Mouse (Mus musculus) neutrophil, adult 5-6 weeks (primary cell): ENCODE measurements around the gene Bdh1. TPM values are rescaled to one million over a fixed set of nuclear protein-coding genes. Genes with fewer than 3 reads are reported as not detected.
"Not testable (repeated sequence)": the region's sequence is repeated elsewhere in the genome, so short reads cannot be mapped to it uniquely, and the experiment has no call there.

ENCODE experiments used
- ATAC-seq: fragments of 151-379, 151-347 bp; 2 replicates; pipeline ENCODE4 v1.8.0; 2017; ENCODE audit warnings: mild to moderate bottlenecking, moderate TSS enrichment; ENCODE audit not compliant: insufficient number of reproducible peaks, poor library complexity, low FRiP score, severe bottlenecking; ENCODE audit errors: extremely low read depth
- total RNA-seq: library from RNA; stranded (forward); fragments of 200-1000 nt; gene quantifications from 2 replicates; pipeline ENCODE4 v1.2.3, GENCODE M21; 2017

The Bdh1 gene
- 2.8 and 7.4 TPM in 2 replicates for total RNA-seq

- no peak for ATAC-seq
Measured at GRCm38 (mm10) chr16:31422000-31422399, at the start of gene Bdh1. Gene Bdh1 (plus strand): TSS chr16:31422280.

- ATAC-seq, result not testable (repeated sequence)
Measured at GRCm38 (mm10) chr16:31372316-31372715, 49.8 kb upstream of the Bdh1 start.

GRCm38 (mm10) chr16:31375877-31376582 lies 46.0 kb upstream of the Bdh1 start:
- not testable (repeated sequence) for ATAC-seq

- ATAC-seq, result not testable (repeated sequence)
Measured at GRCm38 (mm10) chr16:31388269-31388668, 33.8 kb upstream of the Bdh1 start.

- ATAC-seq, result no peak
Measured at GRCm38 (mm10) chr16:31399231-31399630, 22.8 kb upstream of the Bdh1 start.

GRCm38 (mm10) chr16:31400908-31401692 lies 21.0 kb upstream of the Bdh1 start:
- ATAC-seq, result no peak

GRCm38 (mm10) chr16:31402096-31402495 lies 20.0 kb upstream of the Bdh1 start:
- ATAC-seq, result no peak

GRCm38 (mm10) chr16:31403971-31404370 lies 18.1 kb upstream of the Bdh1 start:
- no peak for ATAC-seq

GRCm38 (mm10) chr16:31405040-31405439 lies 17.0 kb upstream of the Bdh1 start:
- ATAC-seq, result no peak

GRCm38 (mm10) chr16:31407872-31408271 lies 14.2 kb upstream of the Bdh1 start:
- ATAC-seq, result no peak

- no peak for ATAC-seq
Measured at GRCm38 (mm10) chr16:31410969-31411368, 11.1 kb upstream of the Bdh1 start.

GRCm38 (mm10) chr16:31412321-31412720 lies 9.8 kb upstream of the Bdh1 start:
- ATAC-seq, result no peak

GRCm38 (mm10) chr16:31413777-31414176 lies 8.3 kb upstream of the Bdh1 start:
- no peak for ATAC-seq

- ATAC-seq, result no peak
Measured at GRCm38 (mm10) chr16:31415885-31416450, 6.1 kb upstream of the Bdh1 start.

- ATAC-seq, result no peak
Measured at GRCm38 (mm10) chr16:31418704-31419103, 3.4 kb upstream of the Bdh1 start.

- no peak for ATAC-seq
Measured at GRCm38 (mm10) chr16:31419457-31419856, 2.6 kb upstream of the Bdh1 start.

GRCm38 (mm10) chr16:31422722-31423121 lies 642 bp downstream of the Bdh1 start:
- ATAC-seq, result no peak

- ATAC-seq, result no peak
Measured at GRCm38 (mm10) chr16:31423368-31423767, 1.3 kb downstream of the Bdh1 start.

- ATAC-seq, result no peak
Measured at GRCm38 (mm10) chr16:31424416-31425187, 2.5 kb downstream of the Bdh1 start.
